Mouse (Mus musculus) G1E (cell line): ENCODE data around the gene Samd14. TPM values are rescaled to one million over a fixed set of nuclear protein-coding genes. Genes with fewer than 3 reads are reported as not detected.

Experiments used
- ATAC-seq: 2 replicates; pipeline ENCODE4 v1.8.0; 2016; ENCODE audit warnings: mild to moderate bottlenecking; ENCODE audit not compliant: insufficient number of reproducible peaks, poor library complexity, low FRiP score, severe bottlenecking; ENCODE audit errors: extremely low read depth
- DNase-seq: peaks from one replicate; pipeline ENCODE4 v3.0.0; 2012; ENCODE audit warnings: low spot score
- H3K27me3 ChIP-seq: 2 replicates; pipeline ENCODE4 v1.6.1; 2012; ENCODE audit warnings: mild to moderate bottlenecking, low read length, inconsistent platforms; ENCODE audit not compliant: insufficient read depth
- H3K36me3 ChIP-seq: replicated peaks from 2 replicates; pipeline ENCODE3; 2012; ENCODE audit warnings: mild to moderate bottlenecking, inconsistent platforms
- H3K4me1 ChIP-seq: 2 replicates; pipeline ENCODE4 v1.6.1; 2012; ENCODE audit warnings: low read depth, low read length, inconsistent platforms, mixed read lengths; ENCODE audit not compliant: insufficient read depth
- H3K4me3 ChIP-seq: 2 replicates; pipeline ENCODE4 v1.5.1; 2012; ENCODE audit warnings: low read depth, mild to moderate bottlenecking, inconsistent platforms, low read length, moderate library complexity, mixed read lengths
- H3K9me3 ChIP-seq: replicated peaks from 2 replicates; pipeline ENCODE4 v1.6.1; 2012; ENCODE audit warnings: inconsistent platforms
- CTCF ChIP-seq: IDR thresholded peaks from 2 replicates; pipeline ENCODE4 v1.5.1; 2012; ENCODE audit warnings: low read depth, low read length, inconsistent platforms, mixed read lengths
- GATA1 ChIP-seq: IDR thresholded peaks from 2 replicates; pipeline ENCODE4 v1.6.1; 2012; ENCODE audit warnings: borderline replicate concordance, low read length, inconsistent platforms, mixed read lengths
- GATA2 ChIP-seq: IDR thresholded peaks from 2 replicates; pipeline ENCODE4 v1.6.1; 2012; ENCODE audit warnings: low read depth, low read length, inconsistent platforms, borderline replicate concordance
- POLR2AphosphoS5 ChIP-seq: IDR thresholded peaks from 2 replicates; pipeline ENCODE4 v1.6.1; 2012; ENCODE audit warnings: low read depth, low read length, inconsistent platforms; ENCODE audit not compliant: insufficient replicate concordance
- TAL1 ChIP-seq: conservative IDR thresholded peaks from 2 replicates; pipeline ENCODE4 v1.6.1; 2012; ENCODE audit warnings: low read depth, low read length, inconsistent platforms, mixed read lengths
- polyA plus RNA-seq: library from polyadenylated mRNA; stranded (reverse); fragments of >175 nt; gene quantifications from 2 replicates; pipeline ENCODE4 v1.2.3, GENCODE M21; 2012
- total RNA-seq, 2 experiments: library from RNA; stranded (forward) in 1 of 2; stranded (reverse) in 1 of 2; fragments of 200-1000 nt in 1 of 2; fragments of >200 nt in 1 of 2; fragmentation: Nextera tagmentation in 1 of 2; gene quantifications; 2 replicates each; pipeline ENCODE4 v1.2.3; 2014 to 2017

The Samd14 gene
- total and polyA plus RNA-seq, 3 experiments = 26.1 to 356 (median 84.9) TPM

GRCm38 (mm10) chr11:95026849-95027248, 17.2 kb downstream of the Samd14 start:
- no peak for ATAC-seq
- Histone ChIP-seq H3K4me3 (no peak overlapping the region), H3K9me3 (no peaks in the 10 kb centered on the region), H3K27me3 (no peaks in the 10 kb centered on the region), H3K36me3 (peaks cover 85% of the 10 kb centered on the region), H3K4me1 (peaks cover 52% of the 10 kb centered on the region)
- no peak for DNase-seq
- TF ChIP-seq GATA2 = no peak
- TF ChIP-seq CTCF = no peak
- no peak for TF ChIP-seq TAL1
- no peak for TF ChIP-seq GATA1
- TF ChIP-seq POLR2AphosphoS5 = no peak; the same call in 1 of the 2 replicates

GRCm38 (mm10) chr11:95027850-95028470, 18.3 kb downstream of the Samd14 start:
- Histone ChIP-seq H3K9me3 (no peaks in the 10 kb centered on the region), H3K4me3 (no peak overlapping the region), H3K4me1 (peaks cover 48% of the 10 kb centered on the region), H3K36me3 (peaks cover 82% of the 10 kb centered on the region), H3K27me3 (no peaks in the 10 kb centered on the region)
- TF ChIP-seq GATA2 = no peak
- TF ChIP-seq GATA1 = no peak
- TF ChIP-seq CTCF = no peak
- no peak for TF ChIP-seq POLR2AphosphoS5
- no peak for TF ChIP-seq TAL1
- ATAC-seq (no peak), DNase-seq (no peak)

- Histone ChIP-seq H3K27me3 (no peaks in the 10 kb centered on the region), H3K9me3 (no peaks in the 10 kb centered on the region), H3K4me3 (no peak overlapping the region; the same call in 1 of the 2 replicates), H3K4me1 (peaks cover 39% of the 10 kb centered on the region), H3K36me3 (peaks cover 82% of the 10 kb centered on the region)
- TF ChIP-seq TAL1 (no peak), GATA2 (no peak), GATA1 (no peak), CTCF (no peak), POLR2AphosphoS5 (no peak)
- ATAC-seq (no peak), DNase-seq (no peak)
Measured at GRCm38 (mm10) chr11:95032945-95033344, 23.3 kb downstream of the Samd14 start.

- ATAC-seq = no peak
- Histone ChIP-seq H3K36me3 (peaks cover 82% of the 10 kb centered on the region), H3K4me1 (peaks cover 38% of the 10 kb centered on the region), H3K27me3 (no peaks in the 10 kb centered on the region), H3K9me3 (no peaks in the 10 kb centered on the region), H3K4me3 (no peak overlapping the region; the same call in 1 of the 2 replicates)
- TF ChIP-seq CTCF (no peak), TAL1 (no peak), GATA2 (no peak), POLR2AphosphoS5 (no peak), GATA1 (no peak)
- no peak for DNase-seq
Measured at GRCm38 (mm10) chr11:95033617-95034016, 23.9 kb downstream of the Samd14 start.

- TF ChIP-seq TAL1 (no peak), GATA1 (no peak), POLR2AphosphoS5 (no peak), GATA2 (no peak), CTCF (no peak)
- ATAC-seq = no peak
- Histone ChIP-seq H3K36me3 (peaks cover 82% of the 10 kb centered on the region), H3K4me3 (no peak overlapping the region; the same call in 1 of the 2 replicates), H3K4me1 (peaks cover 44% of the 10 kb centered on the region), H3K27me3 (no peaks in the 10 kb centered on the region), H3K9me3 (no peaks in the 10 kb centered on the region)
- DNase-seq = no peak
Measured at GRCm38 (mm10) chr11:95034902-95035301, 25.2 kb downstream of the Samd14 start.

- H3K27me3 ChIP-seq = no peaks in the 10 kb centered on the region
- ATAC-seq (no peak), DNase-seq (no peak)
- H3K4me3 ChIP-seq = no peak overlapping the region
- H3K9me3 ChIP-seq = no peaks in the 10 kb centered on the region
- peaks cover 59% of the 10 kb centered on the region for H3K4me1 ChIP-seq
- TF ChIP-seq TAL1 (no peak), CTCF (no peak), GATA1 (no peak), GATA2 (no peak), POLR2AphosphoS5 (no peak)
- H3K36me3 ChIP-seq = peaks cover 82% of the 10 kb centered on the region
Measured at GRCm38 (mm10) chr11:95036521-95036920, 26.8 kb downstream of the Samd14 start.
